Mouse (Mus musculus) lung, adult 2 months (tissue): ENCODE measurements around the gene Adgrl3.

ENCODE experiments used
- CTCF ChIP-seq: fragments of 200-500 bp; IDR thresholded peaks from 2 replicates; pipeline ENCODE4 v1.5.1; 2011; ENCODE audit warnings: mild to moderate bottlenecking, low read length, control low read depth; ENCODE audit not compliant: insufficient read depth
- POLR2A ChIP-seq: fragments of 200-500 bp; IDR thresholded peaks from 2 replicates; pipeline ENCODE4 v1.6.1; 2011; ENCODE audit warnings: low read depth, mild to moderate bottlenecking, control low read depth, low read length, borderline replicate concordance; ENCODE audit errors: extremely low read depth

DNA sequence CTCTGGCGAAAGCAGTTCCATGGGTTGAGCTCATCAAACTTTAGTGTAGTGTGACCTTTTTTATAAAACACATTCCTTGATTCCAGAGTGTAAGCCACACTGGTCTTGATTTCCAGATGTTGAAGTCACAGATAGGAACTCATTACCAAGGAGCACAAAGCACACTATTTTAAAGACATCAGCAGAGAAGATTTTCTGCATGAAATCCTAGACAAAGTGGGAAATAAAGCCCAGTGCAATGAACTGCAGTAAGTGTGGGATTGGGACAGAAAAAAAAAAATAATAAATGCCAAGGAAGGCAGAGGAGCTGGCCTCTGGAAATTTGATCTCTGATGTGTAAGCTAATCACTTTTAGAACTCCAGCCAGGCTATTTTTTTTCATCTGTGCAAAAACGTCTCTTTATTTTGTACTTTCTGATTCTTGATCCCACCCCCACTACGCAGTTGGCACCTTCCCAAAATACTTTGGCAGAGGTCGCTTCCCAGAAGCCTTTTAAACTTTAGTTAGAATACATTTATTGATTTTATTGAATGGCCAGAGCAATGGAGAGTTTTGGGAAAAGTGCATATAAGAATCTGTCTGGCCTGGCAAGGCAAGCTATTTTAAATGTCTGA, 169.0 kb downstream of the Adgrl3 start:
- no peak for TF ChIP-seq CTCF
- TF ChIP-seq POLR2A: no peak
